Comparison of ENCODE assay signal across 10 mouse cellular contexts in the genomic region with DNA sequence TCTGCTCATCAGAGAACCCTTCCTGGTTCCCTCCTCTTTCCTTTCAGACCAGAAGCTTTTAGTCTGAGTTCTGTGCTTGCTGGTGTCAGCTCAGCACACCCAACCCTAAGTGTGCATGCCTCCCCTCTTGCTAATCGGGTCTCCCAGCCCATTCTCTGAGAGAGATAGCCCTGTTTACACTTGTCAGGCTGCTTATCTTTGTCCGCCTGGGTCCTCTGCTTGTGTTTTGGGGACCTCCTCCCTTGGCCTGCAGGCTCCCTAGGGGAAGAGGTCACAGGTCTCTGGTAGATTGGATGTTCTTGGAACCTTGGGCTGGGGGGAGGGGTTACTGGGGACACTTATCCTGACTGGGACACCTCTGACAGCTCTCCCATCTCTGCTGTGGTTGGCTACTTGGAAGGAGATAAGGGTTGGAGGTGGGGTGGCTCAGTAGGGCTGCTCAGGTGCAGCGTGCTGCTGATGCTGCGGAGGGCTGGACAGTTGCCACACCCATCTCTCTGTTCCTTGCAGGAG. TPM values are rescaled to one million over a fixed set of nuclear protein-coding genes. Genes with fewer than 3 reads are reported as not detected.
A peak's percentile ranks its signal among the peaks of the same experiment; 100 is the strongest.
DNase-seq lines count a peak whose midpoint lies in the region; ATAC-seq and TF ChIP-seq lines count a peak whose summit lies in the region.
"Had no signal": no experiment of that assay in that cellular context is flagged by ENCODE, and none has a peak within 500 bp of the region (broad histone marks: within the 10 kb centered on the region; RNA-seq: fewer than 3 reads in every experiment).

No protein-coding gene starts in this region.

- no peak for TF ChIP-seq CTCF in lung, embryonic 14.5 days (IDR thresholded peaks at IDR 0.05; ENCODE audit: low read depth)

- no peaks in the 10 kb centered on the region for H3K9me3 ChIP-seq in lung, embryonic 14.5 days (ENCODE audit: low read depth, low read length)
- no peaks in the 10 kb centered on the region for H3K9me3 ChIP-seq in liver, embryonic 11.5 days (ENCODE audit: control insufficient read depth, low read length)
- no peaks in the 10 kb centered on the region for H3K9me3 ChIP-seq in stomach, embryonic 15.5 days

- peak overlapping the region; percentile 55; the same call in 1 of the 2 replicates for H3K27ac ChIP-seq in lung, embryonic 14.5 days (ENCODE audit: low read depth)
- H3K27ac ChIP-seq in liver, embryonic 11.5 days (ENCODE audit: low read depth, low read length) = peak overlapping the region; percentile 98
- no peak overlapping the region for H3K27ac ChIP-seq in stomach, embryonic 15.5 days
- H3K27ac ChIP-seq: kidney, postnatal 0 days had no signal

- H3K4me2 ChIP-seq in lung, embryonic 14.5 days = peak overlapping the region; percentile 10; the same call in 1 of the 2 replicates
- H3K4me2 ChIP-seq in liver, embryonic 11.5 days = peak overlapping the region; percentile 80
- H3K4me2 ChIP-seq in stomach, embryonic 15.5 days = no peak overlapping the region

- no peaks in the 10 kb centered on the region for H3K27me3 ChIP-seq in lung, embryonic 14.5 days (ENCODE audit: insufficient read depth, low read length)
- H3K27me3 ChIP-seq in liver, embryonic 11.5 days (replicated peaks; ENCODE audit: control insufficient read depth, insufficient read depth, low read length) = no peaks in the 10 kb centered on the region
- H3K27me3 ChIP-seq in stomach, embryonic 15.5 days (replicated peaks) = no peaks in the 10 kb centered on the region

- no peak overlapping the region for H3K9ac ChIP-seq in lung, embryonic 14.5 days
- H3K9ac ChIP-seq in liver, embryonic 11.5 days (ENCODE audit: low read depth, low read length) = peak overlapping the region; percentile 98
- H3K9ac ChIP-seq in stomach, embryonic 15.5 days = no peak overlapping the region

- no peak overlapping the region for H3K4me3 ChIP-seq in lung, embryonic 14.5 days (ENCODE audit: low read depth, low read length)
- H3K4me3 ChIP-seq in liver, embryonic 11.5 days (ENCODE audit: low read depth, low read length) = peak overlapping the region; percentile 94
- H3K4me3 ChIP-seq in stomach, embryonic 15.5 days (replicated peaks) = no peak overlapping the region
- H3K4me3 ChIP-seq: myocyte had no signal

- 44% methylated on average over 4 of the region's 4 CpGs for WGBS in lung, embryonic 14.5 days
- 21% methylated on average over 4 of the region's 4 CpGs for WGBS in liver, embryonic 11.5 days
- WGBS in stomach, embryonic 15.5 days = 55% methylated on average over 4 of the region's 4 CpGs

- no peak for DNase-seq in lung, embryonic 14.5 days
- no peak for DNase-seq in lung, postnatal 14 days
- peak; percentile 80 for DNase-seq in liver, embryonic 11.5 days (ENCODE audit: low spot score)
- DNase-seq in layer of hippocampus, postnatal 36 days = no peak
- no peak for DNase-seq in lung, postnatal 25 days (ENCODE audit: low spot score)
- DNase-seq: lung, postnatal 10 days had no signal

- peaks cover 67% of the 10 kb centered on the region for H3K36me3 ChIP-seq in lung, embryonic 14.5 days (ENCODE audit: insufficient read depth)
- H3K36me3 ChIP-seq in liver, embryonic 11.5 days (ENCODE audit: control insufficient read depth, insufficient read depth, low read length) = peaks cover 41% of the 10 kb centered on the region
- peaks cover 32% of the 10 kb centered on the region for H3K36me3 ChIP-seq in stomach, embryonic 15.5 days

- peaks cover 35% of the 10 kb centered on the region for H3K4me1 ChIP-seq in lung, embryonic 14.5 days (ENCODE audit: insufficient read depth)
- H3K4me1 ChIP-seq in liver, embryonic 11.5 days (replicated peaks; ENCODE audit: control insufficient read depth, insufficient read depth, low read length) = peaks cover 90% of the 10 kb centered on the region
- H3K4me1 ChIP-seq in stomach, embryonic 15.5 days = peaks cover 52% of the 10 kb centered on the region

- ATAC-seq in lung, embryonic 14.5 days (ENCODE audit: insufficient read depth) = no peak
- peak; percentile 42 for ATAC-seq in common myeloid progenitor, adult 5-6 weeks (replicated peaks; ENCODE audit: low read depth, poor library complexity, severe bottlenecking)
- ATAC-seq in liver, embryonic 11.5 days (replicated peaks; ENCODE audit: low FRiP score) = peak; percentile 89
- peak; percentile 64 for ATAC-seq in stomach, embryonic 15.5 days (ENCODE audit: insufficient read depth, low FRiP score, low read depth)

RNA-seq across cellular contexts. Expression of gene Arhgap23, which starts 30.7 kb away (rescaled TPM):
- 7.0 and 7.9 TPM in 2 replicates for polyA plus RNA-seq in lung, embryonic 14.5 days (2014; fragmentation: Nextera tagmentation; extraction: Ambion mirVana)
- 6.2 and 9.6 TPM in 2 replicates for total RNA-seq in common myeloid progenitor, adult 5-6 weeks (2017)
- polyA plus RNA-seq in liver, embryonic 11.5 days (2014; fragmentation: Nextera tagmentation; extraction: Ambion mirVana) = 9.3 and 10.9 TPM in 2 replicates
- 6.1 and 6.2 TPM in 2 replicates for polyA plus RNA-seq in stomach, embryonic 15.5 days (2015; fragmentation: Nextera tagmentation; extraction: Ambion mirVana)
- 10 to 100 TPM; 73.4 to 75.4 TPM for total RNA-seq in layer of hippocampus, postnatal 36 days (2021)

RNA-seq across cellular contexts. Expression of gene 4933428G20Rik, which starts 54.1 kb away (rescaled TPM):
- 0.13 and 0.23 TPM in 2 replicates for polyA plus RNA-seq in lung, embryonic 14.5 days (2014; fragmentation: Nextera tagmentation; extraction: Ambion mirVana)
- total RNA-seq in common myeloid progenitor, adult 5-6 weeks (2017) = not detected in 2 replicates
- polyA plus RNA-seq in liver, embryonic 11.5 days (2014; fragmentation: Nextera tagmentation; extraction: Ambion mirVana) = 0.21 and 0.44 TPM in 2 replicates
- polyA plus RNA-seq in stomach, embryonic 15.5 days (2015; fragmentation: Nextera tagmentation; extraction: Ambion mirVana) = 0.71 and 0.89 TPM in 2 replicates
- not detected for total RNA-seq in layer of hippocampus, postnatal 36 days (2021)
